Mouse (Mus musculus): Measurements from ENCODE around the gene Mthfd1l.

DNA sequence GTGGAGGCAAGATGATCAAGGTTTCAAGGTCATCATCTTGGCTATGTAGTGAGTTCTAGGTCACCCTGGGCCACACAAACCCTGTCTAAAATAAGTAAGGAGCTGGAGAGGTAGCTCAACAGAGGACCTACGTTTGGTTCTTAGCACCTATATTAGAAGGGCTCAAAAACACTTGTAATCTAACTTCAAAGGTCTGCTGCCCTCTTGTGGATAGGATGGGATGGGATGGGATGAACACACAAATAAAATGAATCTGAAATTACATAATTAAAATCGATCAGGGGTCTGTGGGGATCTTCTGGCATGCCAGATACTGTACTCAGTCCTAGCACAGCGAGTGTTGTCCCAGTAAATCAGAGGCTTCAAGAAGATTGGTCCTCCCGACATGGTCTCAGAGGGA is 178.2 kb downstream of the Mthfd1l start:
- TF ChIP-seq POLR2A (IDR thresholded peaks at IDR 0.05; ENCODE audit: extremely low read depth, insufficient read depth, low read length) (no peak), CTCF (IDR thresholded peaks at IDR 0.05; ENCODE audit: extremely low read depth, insufficient read depth, low read length) (no peak)
